Mouse (Mus musculus) thymus, adult 2 months (tissue): Measurements from ENCODE around the gene Tnf.

Experiments
- CTCF ChIP-seq: fragments of 200-500 bp; IDR thresholded peaks from 2 replicates; pipeline ENCODE4 v1.5.1; 2012; ENCODE audit warnings: mild to moderate bottlenecking, control low read depth, low read length, moderate library complexity, borderline replicate concordance; ENCODE audit not compliant: control insufficient read depth, poor library complexity, insufficient read depth; ENCODE audit errors: extremely low read depth
- POLR2A ChIP-seq: fragments of 200-500 bp; IDR thresholded peaks from 2 replicates; pipeline ENCODE4 v1.6.1; 2012; ENCODE audit warnings: mild to moderate bottlenecking, low read length, control low read depth, moderate library complexity; ENCODE audit not compliant: control insufficient read depth, poor library complexity, insufficient read depth; ENCODE audit errors: extremely low read depth

- TF ChIP-seq CTCF (peak; percentile 59; the same call in 1 of the 2 replicates), POLR2A (peak; percentile 31; the same call in 1 of the 2 replicates)
These were observed 20.5 kb upstream of the Tnf start for GRCm38 (mm10) chr17:35222299-35222698.
